Mouse (Mus musculus) brain, adult 2 months (tissue): ENCODE measurements around the gene Sppl2b.
A peak's percentile ranks its signal among the peaks of the same experiment; 100 is the strongest.
"Not testable (repeated sequence)": the region's sequence is repeated elsewhere in the genome, so short reads cannot be mapped to it uniquely, and the experiment has no call there.

Experiments
- DNase-seq: peaks from one replicate; pipeline ENCODE4 v3.0.0; 2011; ENCODE audit warnings: low read depth, low spot score

Sppl2b gene

DNA sequence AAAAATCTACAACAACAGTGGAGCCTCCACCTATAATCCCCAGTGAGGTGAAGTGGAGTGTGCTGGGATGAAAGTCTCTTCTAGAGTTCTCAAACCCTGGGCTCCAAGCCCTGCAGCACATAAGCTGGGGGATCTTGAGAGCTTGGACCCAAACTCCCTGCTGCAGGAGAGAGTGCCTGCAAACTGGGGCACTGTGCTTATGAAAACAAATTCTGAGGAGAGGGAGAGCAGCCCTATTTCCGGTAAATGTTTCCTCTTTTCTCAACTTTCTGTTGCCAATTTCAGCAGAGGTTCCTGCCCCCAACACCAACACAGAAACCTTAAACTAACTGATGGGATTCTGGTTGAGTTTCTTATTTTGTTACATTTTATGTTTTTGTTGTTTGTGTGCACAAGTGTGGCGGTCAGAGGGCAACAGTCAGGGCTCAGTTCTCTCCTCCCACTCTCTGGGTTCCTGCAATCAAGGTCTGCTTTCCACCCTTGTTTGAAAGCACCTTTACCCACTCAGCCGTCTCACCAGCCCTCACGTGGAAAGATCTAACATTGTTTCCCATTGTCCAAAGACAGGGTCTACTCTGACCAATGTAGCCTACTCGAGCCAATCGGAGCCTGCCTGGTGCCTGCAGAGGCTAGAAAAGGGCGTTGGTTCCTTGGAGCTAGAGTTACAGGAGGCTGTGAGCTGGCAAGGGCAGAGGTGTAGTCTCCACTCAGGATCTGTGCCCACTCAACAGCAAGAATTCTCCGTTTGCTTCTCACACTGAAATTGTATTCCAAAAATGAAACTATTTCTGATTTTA, 31.0 kb upstream of the Sppl2b start:
- no peak for DNase-seq

DNA sequence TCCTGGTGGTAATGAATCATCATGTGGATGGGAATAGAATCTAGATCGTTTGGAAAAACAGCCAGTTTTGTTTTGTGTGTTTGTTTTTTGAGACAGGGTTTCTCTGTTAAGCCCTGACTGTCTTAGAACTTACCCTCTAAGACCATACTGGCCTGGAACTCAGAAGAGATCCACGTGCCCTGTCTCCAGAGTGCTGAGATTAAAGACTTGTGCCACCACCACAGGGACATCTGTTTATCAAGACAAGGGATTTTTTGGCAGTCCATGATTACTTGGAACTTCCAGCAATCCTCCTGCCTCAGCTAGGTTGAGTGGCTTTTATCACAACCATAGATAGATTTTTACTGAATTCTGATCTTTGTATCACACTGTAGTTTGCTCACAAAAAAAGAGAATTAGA, 30.2 kb upstream of the Sppl2b start:
- DNase-seq, result no peak

DNA sequence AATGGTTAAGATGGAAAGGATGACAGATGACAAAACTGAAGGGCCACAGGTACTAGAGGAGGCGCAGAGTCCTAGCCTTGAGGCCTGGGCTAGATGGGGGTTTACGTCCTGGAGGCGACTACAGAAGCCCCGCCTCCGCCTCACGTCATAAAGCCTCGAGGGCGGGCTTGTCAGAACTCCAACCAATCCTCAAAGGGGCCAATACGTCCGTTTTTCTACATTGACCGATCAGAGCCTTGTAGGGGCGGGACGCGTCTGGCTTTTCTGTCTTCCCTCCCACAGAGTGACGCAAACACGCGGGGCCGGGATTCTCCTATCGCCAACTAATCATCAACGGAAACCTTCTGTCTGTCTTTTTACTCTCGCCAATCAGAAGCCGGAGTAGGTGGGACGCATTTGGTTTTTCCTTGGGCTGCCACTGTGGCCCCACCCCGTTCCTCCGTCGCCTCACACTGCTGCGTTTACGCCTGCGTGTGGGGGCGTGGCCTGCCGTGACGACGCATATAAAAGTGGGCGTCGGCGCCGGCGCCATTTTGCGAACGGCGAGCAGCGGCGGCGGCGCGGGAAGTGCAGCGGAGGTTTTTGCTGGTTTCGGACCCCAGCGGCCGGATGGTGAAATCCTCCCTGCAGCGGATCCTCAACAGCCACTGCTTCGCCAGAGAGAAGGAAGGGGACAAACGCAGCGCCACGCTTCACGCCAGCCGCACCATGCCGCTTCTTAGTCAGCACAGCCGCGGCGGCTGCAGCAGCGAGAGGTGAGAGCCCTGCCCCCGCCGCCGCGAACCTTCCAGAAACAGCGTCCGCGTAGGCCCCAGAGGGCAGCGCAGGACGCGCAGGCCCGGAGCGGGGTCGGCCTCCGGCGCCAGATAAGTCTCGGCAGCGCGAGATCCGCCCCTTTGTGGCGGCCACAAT, 28.7 kb upstream of the Sppl2b start, which contains the start of gene Oaz1:
TSS of gene Oaz1 (plus strand) at position 506 of the 912 bp plus-strand sequence.
- DNase-seq, result peak; percentile 100

- DNase-seq, result no peak
These were observed 27.8 kb upstream of the Sppl2b start for GRCm38 (mm10) chr10:80827063-80827869.

DNA sequence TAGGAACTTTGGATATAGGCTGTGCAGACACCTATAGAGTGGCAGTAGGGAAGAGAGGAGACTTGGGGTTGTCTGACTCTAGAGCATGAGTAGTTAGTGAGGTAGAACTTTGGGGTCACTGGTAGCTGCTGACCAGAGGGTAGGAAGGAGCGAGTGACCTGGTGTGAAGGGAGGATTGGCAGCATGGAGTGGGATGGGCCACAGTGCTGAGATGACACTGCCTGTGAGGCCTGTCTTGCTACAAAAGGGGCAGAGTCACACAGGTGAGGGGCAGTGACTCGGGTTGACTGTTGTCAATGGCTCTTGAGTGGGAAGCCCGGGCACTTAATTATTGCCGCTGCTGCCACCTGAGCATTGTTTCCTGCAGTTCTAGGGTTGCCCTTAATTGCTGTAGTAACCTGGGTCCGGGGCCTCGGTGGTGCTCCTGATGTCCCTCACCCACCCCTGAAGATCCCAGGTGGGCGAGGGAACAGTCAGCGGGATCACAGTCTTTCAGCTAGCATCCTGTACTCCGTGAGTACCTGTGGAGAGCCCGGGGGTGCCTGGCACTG, 27.1 kb upstream of the Sppl2b start:
- no peak for DNase-seq

DNA sequence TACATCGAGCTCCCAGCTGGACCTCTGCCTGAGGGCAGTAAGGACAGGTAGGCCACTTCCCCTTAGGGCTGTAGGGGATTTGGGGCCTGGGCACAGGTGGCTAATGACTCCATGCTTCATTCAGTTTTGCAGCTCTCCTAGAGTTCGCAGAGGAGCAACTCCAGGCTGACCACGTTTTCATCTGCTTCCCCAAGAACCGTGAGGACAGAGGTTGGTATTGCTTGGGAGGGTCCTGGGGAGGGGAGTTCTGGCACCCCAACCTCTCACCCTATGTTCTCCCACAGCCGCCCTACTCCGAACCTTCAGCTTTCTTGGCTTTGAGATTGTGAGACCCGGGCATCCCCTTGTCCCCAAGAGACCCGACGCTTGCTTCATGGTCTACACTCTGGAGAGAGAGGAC, 26.5 kb upstream of the Sppl2b start:
- not testable (repeated sequence) for DNase-seq

GRCm38 (mm10) chr10:80829359-80830278, 25.5 kb upstream of the Sppl2b start:
- DNase-seq, result no peak

- no peak for DNase-seq
These were observed 23.9 kb upstream of the Sppl2b start for GRCm38 (mm10) chr10:80831136-80831535.

DNA sequence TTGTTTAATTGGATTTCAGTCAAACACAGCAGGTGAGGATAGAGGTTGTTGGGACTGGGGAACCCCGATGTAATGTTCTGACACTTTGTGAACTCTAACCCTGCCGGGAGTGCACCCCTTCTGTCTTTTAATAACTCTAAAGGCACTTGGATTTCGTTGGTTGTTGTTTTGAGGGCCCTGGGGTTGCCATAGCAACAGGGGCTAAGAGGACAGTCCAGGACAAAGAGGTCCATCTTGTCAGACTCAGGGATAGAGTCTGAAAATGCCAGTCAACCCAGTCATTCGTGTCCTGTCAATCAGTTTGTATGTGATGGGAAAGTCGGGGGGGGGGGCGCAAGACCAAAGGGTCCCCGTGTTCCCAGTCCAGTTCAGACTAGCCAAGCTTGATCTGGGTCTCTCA, 22.3 kb upstream of the Sppl2b start:
- DNase-seq, result no peak

- no peak for DNase-seq
These were observed 19.5 kb upstream of the Sppl2b start for GRCm38 (mm10) chr10:80835617-80836016.

- DNase-seq, result peak; percentile 77
These were observed 18.1 kb upstream of the Sppl2b start for GRCm38 (mm10) chr10:80836949-80837379.

GRCm38 (mm10) chr10:80837827-80838226, 17.2 kb upstream of the Sppl2b start:
- DNase-seq, result peak; percentile 84

- peak; percentile 72 for DNase-seq
These were observed 16.6 kb upstream of the Sppl2b start for GRCm38 (mm10) chr10:80838346-80838912.

DNA sequence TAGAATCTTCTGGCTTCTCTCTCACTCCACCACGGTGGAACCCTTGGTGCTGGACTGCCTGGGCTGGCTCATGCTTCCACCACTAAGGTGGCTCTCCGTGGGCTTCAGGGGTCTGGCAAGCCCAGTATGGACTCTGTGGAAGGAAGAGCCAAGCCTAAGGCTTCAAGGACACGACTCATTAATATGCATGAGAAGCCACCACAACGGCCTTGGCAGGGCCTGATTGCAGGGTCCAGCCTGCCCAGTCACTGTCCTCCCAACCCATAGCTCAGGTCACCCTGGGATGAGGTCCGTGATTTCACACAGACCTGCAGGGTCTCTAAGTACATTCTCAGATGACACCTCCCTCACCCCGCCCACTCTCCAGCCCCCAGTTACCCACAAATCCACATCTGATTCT, 15.2 kb upstream of the Sppl2b start:
- DNase-seq, result no peak

- DNase-seq, result no peak
These were observed 13.4 kb upstream of the Sppl2b start for GRCm38 (mm10) chr10:80841685-80842084.

DNA sequence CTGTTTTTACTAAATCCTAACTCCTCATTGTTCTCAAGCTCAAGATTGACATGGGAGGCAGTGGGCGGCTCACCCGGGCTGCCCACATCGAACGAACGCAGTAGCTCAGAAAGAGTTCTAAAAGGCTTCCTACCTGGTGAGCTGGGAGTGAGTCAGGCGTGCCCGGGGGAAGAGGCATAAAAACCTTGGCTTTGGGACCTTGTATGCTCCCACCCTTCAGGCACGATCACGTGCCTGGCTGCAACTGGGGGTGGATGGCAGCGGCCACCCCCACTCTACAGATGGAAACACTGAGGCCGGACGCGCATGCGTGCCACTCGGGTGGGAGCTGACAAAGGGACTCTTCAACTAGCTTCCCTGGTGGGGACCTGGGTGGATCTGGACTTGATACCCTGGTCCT, 12.7 kb upstream of the Sppl2b start:
- DNase-seq, result peak; percentile 76

DNA sequence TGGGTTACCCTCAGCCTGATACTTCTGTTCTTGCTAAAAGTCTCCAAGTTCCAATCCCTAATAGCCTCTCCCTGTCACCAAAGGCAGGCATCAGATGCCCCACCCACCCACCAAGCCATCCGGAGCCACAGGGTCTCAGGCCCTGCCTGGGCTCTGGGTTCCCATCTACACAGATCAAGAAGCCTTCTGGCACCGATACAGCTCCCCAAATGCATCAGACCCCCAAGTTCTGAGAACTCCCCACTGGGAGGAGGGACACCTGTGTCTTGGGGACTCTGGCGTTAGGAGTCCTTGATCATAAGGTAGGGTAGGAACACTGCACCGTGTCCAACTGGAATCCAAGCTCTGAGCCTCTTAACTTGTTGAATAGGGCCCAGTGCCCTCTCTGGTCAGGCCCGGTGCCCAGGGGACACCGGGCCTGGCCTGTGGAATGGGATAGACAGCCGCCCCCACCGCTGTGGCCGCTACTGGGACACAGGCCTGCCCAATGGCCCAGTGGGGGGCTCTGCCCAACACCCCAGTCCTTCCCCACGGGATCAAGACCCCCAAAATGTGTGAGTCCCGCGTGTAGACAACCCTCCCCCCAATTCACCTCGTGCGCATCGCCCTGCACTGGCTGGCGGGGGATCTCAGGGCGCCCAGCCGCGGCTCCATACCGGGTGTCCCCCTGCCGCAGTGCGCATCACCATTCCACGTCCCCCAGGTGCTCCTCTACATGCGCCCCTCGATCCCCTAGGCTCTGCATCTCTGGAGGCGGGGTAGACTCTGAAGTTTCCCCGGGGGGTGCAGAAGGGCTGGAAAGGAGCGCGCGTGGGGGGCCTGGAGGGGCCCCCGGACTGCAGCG, 11.8 kb upstream of the Sppl2b start:
- DNase-seq, result no peak

DNA sequence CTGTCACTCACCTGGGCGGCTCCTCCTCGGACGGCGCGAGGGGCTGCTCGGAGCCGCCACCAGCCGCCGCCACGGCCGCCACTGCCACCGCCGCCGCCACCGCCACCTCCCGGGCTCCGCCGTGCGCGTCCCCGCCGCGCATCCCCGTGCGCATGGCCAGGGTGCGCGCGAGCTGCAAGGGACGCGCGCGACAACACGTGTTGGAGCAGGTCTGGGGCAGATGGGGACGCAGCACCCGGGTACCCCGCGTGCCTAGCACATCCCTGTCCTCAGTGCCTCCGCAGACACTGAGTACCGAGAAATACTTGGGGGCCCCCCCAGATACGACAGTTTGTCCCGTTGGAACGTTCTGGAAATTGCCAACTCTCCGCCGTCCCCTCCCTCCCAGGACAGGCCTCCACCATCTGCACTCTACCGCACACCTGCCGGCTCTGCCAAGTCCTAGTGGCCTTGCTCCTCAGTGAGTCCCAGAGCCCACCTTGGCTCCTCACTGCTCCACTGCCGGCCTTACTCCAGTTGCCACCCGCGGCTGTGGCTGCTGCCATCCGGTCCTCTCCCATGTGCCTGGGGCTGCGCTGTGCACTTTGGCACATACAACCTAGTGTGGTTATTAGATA, 11.0 kb upstream of the Sppl2b start, which contains the start of gene Lingo3:
TSS of gene Lingo3 (minus strand) at position 109 of the 617 bp plus-strand sequence.
- peak; percentile 87 for DNase-seq
